In the genomic region with DNA sequence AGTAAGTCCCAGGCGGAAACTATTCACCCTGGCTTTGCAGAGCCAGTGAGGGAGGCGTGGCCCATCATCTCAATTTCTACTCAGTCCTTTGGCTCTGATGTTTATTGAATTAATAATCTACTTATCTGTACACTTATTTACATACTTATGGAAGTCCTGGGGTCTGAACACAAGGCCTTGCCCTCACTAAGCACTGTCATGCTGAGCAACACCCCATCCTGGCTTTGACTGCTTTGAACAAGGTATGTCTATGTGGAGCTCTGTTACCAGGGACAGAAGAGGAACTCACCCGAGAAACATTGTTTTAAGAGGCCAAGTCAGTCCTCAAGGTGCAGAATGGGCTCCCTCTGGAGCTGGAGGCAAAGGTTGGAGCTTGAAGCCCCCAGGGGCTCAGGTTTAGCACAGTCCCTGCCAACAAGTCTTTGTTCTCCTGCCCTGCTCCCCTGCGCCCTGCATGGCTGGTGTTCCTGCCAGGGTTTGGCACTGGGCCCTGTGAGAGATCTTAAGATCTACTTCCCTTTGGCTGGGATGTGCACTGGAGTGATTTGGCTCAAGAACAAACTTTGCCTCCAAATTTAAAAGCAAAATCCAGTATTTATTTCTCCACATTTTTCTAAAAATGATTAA, we compare ENCODE assay signal across 9 mouse cellular contexts. TPM values are rescaled to one million over a fixed set of nuclear protein-coding genes. Genes with fewer than 3 reads are reported as not detected.
DNase-seq lines count a peak whose midpoint lies in the region; ATAC-seq and TF ChIP-seq lines count a peak whose summit lies in the region.
"Had no signal": no experiment of that assay in that cellular context is flagged by ENCODE, and none has a peak within 500 bp of the region (broad histone marks: within the 10 kb centered on the region; RNA-seq: fewer than 3 reads in every experiment).

No protein-coding gene starts in this region.

- no peak for ATAC-seq in activated CD4-positive, CD25-positive, alpha-beta regulatory T cell, adult 4 months
- ATAC-seq: Patski had no signal

- peak; percentile 41 for DNase-seq in left cerebral cortex, postnatal 4 days
- no peak for DNase-seq in left cerebral cortex, postnatal 25 days (ENCODE audit: low spot score in 2 of 2)
- DNase-seq in brain, embryonic 14.5 days (ENCODE audit: low read depth): peak; percentile 76
- DNase-seq in kidney, adult 9 months: peak; percentile 94
- DNase-seq in lung, postnatal 4 days: peak; percentile 70 to 75
- no peak for DNase-seq in left cerebral cortex, postnatal 36 days (ENCODE audit: low spot score in 2 of 2)

- intact Hi-C loops in left cerebral cortex, postnatal 4 days (cut with DNase I): no loop called here
- intact Hi-C loops in left cerebral cortex, postnatal 25 days (cut with DNase I): no loop called here
- intact Hi-C loops in left cerebral cortex, postnatal 36 days (cut with DNase I): no loop called here

- no peak for TF ChIP-seq POLR2A in brain, embryonic 14.5 days (IDR thresholded peaks at IDR 0.05; ENCODE audit: borderline replicate concordance, extremely low read depth, insufficient read depth, insufficient read length, poor library complexity, severe bottlenecking)

- no peak for TF ChIP-seq CTCF in brain, embryonic 14.5 days (IDR thresholded peaks at IDR 0.05; ENCODE audit: borderline replicate concordance, extremely low read depth, insufficient read depth, insufficient read length)

RNA-seq across cellular contexts. Expression of gene C130074G19Rik, which starts 13.0 kb away (rescaled TPM):
- total RNA-seq in left cerebral cortex, postnatal 4 days (2021): 10 to 100 TPM; 14.0 to 16.5 TPM
- 10 to 100 TPM; 33.0 to 36.5 TPM for total RNA-seq in left cerebral cortex, postnatal 25 days (2021)
- 4.4 and 7.8 TPM in 2 replicates for polyA plus RNA-seq in brain, embryonic 14.5 days (2012; rRNA removed)
- not detected for polyA plus RNA-seq in activated CD4-positive, CD25-positive, alpha-beta regulatory T cell, adult 4 months (2017; shearing (Covaris generic))
- 10 to 100 TPM; 39.6 to 50.5 TPM for total RNA-seq in left cerebral cortex, postnatal 36 days (2021)

RNA-seq across cellular contexts. Expression of gene Marc2, which starts 23.8 kb away (rescaled TPM):
- 10 to 100 TPM; 84.0 to 86.4 TPM for total RNA-seq in left cerebral cortex, postnatal 4 days (2021)
- 100 to 1,000 TPM; 146 to 165 TPM for total RNA-seq in left cerebral cortex, postnatal 25 days (2021)
- polyA plus RNA-seq in brain, embryonic 14.5 days (2012; rRNA removed): 43.8 and 44.1 TPM in 2 replicates
- polyA plus RNA-seq in activated CD4-positive, CD25-positive, alpha-beta regulatory T cell, adult 4 months (2017; shearing (Covaris generic)): 10 to 100 TPM; 31.5 to 33.8 TPM
- total RNA-seq in left cerebral cortex, postnatal 36 days (2021): 100 to 1,000 TPM; 156 to 164 TPM

RNA-seq across cellular contexts. Expression of gene Marc1, which starts 58.9 kb away (rescaled TPM):
- total RNA-seq in left cerebral cortex, postnatal 4 days (2021): under 1 TPM in 1 of 2 experiments, not detected in 1; 0.28 TPM
- not detected for total RNA-seq in left cerebral cortex, postnatal 25 days (2021)
- polyA plus RNA-seq in brain, embryonic 14.5 days (2012; rRNA removed): 0.10 and 0.33 TPM in 2 replicates
- not detected for polyA plus RNA-seq in activated CD4-positive, CD25-positive, alpha-beta regulatory T cell, adult 4 months (2017; shearing (Covaris generic))
- under 1 TPM in 1 of 2 experiments, not detected in 1; 0.18 TPM for total RNA-seq in left cerebral cortex, postnatal 36 days (2021)
- polyA plus RNA-seq: heart, embryonic 14.5 days; Patski had no signal

Comparison
In these comparisons a context has a peak if more than half of its experiments do, and no peak if none do; other contexts are left out.
1. DNase-seq: peak in left cerebral cortex, postnatal 4 days (single experiment), brain, embryonic 14.5 days (single experiment), kidney, adult 9 months (single experiment) and lung, postnatal 4 days (2 of 2); none in left cerebral cortex, postnatal 25 days (0 of 2) and left cerebral cortex, postnatal 36 days (0 of 2).